Mouse (Mus musculus) embryonic facial prominence, embryonic 11.5 days (tissue): ENCODE measurements around the gene Gpr153. TPM values are rescaled to one million over a fixed set of nuclear protein-coding genes. Genes with fewer than 3 reads are reported as not detected.

Source experiments
- ATAC-seq: fragments of 200-750 bp; cut with Nextera tagmentation; replicated peaks from 2 replicates; pipeline ENCODE4 v1.8.0; 2017; ENCODE audit warnings: low read depth; ENCODE audit not compliant: insufficient number of reproducible peaks, low FRiP score, low TSS enrichment
- DNase-seq: peaks from one replicate; pipeline ENCODE4 v3.0.0-alpha.2; 2015; ENCODE audit warnings: low spot score
- H3K27ac ChIP-seq: fragments of 300-500 bp; sonication (generic); replicated peaks from 2 replicates; pipeline ENCODE4 v1.5.1; 2014; ENCODE audit warnings: mild to moderate bottlenecking, low read depth, low read length, control low read depth
- H3K27me3 ChIP-seq: fragments of 300-500 bp; sonication (generic); 2 replicates; pipeline ENCODE4 v1.6.1; 2014; ENCODE audit warnings: mild to moderate bottlenecking, low read length, moderate library complexity, mixed read lengths; ENCODE audit not compliant: control insufficient read depth, insufficient read depth
- H3K36me3 ChIP-seq: fragments of 300-500 bp; sonication (generic); replicated peaks from 2 replicates; pipeline ENCODE4 v1.6.1; 2014; ENCODE audit warnings: low read depth, mild to moderate bottlenecking, low read length, moderate library complexity, mixed read lengths; ENCODE audit not compliant: control insufficient read depth, insufficient read depth
- H3K4me1 ChIP-seq: fragments of 300-500 bp; sonication (generic); 2 replicates; pipeline ENCODE4 v1.6.1; 2014; ENCODE audit warnings: low read length, mixed read lengths; ENCODE audit not compliant: control insufficient read depth, insufficient read depth
- H3K4me2 ChIP-seq: fragments of 300-500 bp; sonication (generic); 2 replicates; pipeline ENCODE4 v1.6.1; 2014; ENCODE audit warnings: low read depth, mild to moderate bottlenecking, control low read depth, low read length, moderate library complexity
- H3K4me3 ChIP-seq: fragments of 300-500 bp; sonication (generic); 2 replicates; pipeline ENCODE4 v1.5.1; 2014; ENCODE audit warnings: low read depth, low read length, control low read depth
- H3K9ac ChIP-seq: fragments of 300-500 bp; sonication (generic); replicated peaks from 2 replicates; pipeline ENCODE4 v1.6.1; 2014; ENCODE audit warnings: mild to moderate bottlenecking, control low read depth, low read length
- H3K9me3 ChIP-seq: fragments of 300-500 bp; sonication (generic); replicated peaks from 2 replicates; pipeline ENCODE4 v1.6.1; 2016; ENCODE audit warnings: mild to moderate bottlenecking, low read length, inconsistent platforms, mixed read lengths; ENCODE audit not compliant: control insufficient read depth
- WGBS: fragments of 180-500 bp; shearing (Covaris S2); extraction: QIAGEN DNeasy Blood & Tissue Kit; methylation state at CpG from one replicate; pipeline ENCODE4 v1.1.7; 2014; 5-methylcytosine and 5-hydroxymethylcytosine counted together
- polyA plus RNA-seq: library from polyadenylated mRNA; unstranded; fragments of >200 nt; fragmentation: Nextera tagmentation; extraction: Ambion mirVana; gene quantifications from 2 replicates; pipeline ENCODE4 v1.2.1, GENCODE M21; 2014

Gene Gpr153
- polyA plus RNA-seq, 1 experiment from 2014 or later = 4.3 TPM

GRCm38 (mm10) chr4:152260451-152260850, 13.6 kb upstream of the Gpr153 start:
- H3K4me3 ChIP-seq = no peak overlapping the region
- DNase-seq = no peak
- peaks cover 4% of the 10 kb centered on the region for H3K4me1 ChIP-seq
- no peaks in the 10 kb centered on the region for H3K27me3 ChIP-seq
- no peaks in the 10 kb centered on the region for H3K9me3 ChIP-seq
- H3K36me3 ChIP-seq = no peaks in the 10 kb centered on the region
- 94% methylated on average over 8 of the region's 8 CpGs for WGBS
- no peak overlapping the region for H3K9ac ChIP-seq
- ATAC-seq = no peak
- no peak overlapping the region for H3K4me2 ChIP-seq
- H3K27ac ChIP-seq = no peak overlapping the region

DNA sequence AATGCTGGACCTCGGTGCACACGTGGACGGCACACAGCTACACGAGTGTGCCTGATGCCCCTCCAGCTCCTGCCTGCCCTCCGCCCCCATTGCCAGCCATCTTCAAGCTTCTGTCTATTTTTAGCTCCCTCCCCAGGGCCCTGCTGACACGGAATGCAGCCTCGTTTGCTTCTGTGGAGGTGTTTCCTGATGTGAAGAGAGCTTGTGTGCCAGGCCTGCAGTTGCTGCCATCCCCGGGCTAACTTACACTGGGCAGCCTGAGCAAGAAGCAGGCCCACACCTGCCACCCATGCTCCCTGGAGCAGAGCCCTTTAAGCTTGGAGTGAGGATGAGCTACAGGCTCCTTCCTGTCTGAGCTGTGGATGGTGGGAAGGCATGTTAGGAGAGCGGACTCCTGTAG, 11.8 kb upstream of the Gpr153 start:
- ATAC-seq (no peak), DNase-seq (no peak)
- no peaks in the 10 kb centered on the region for H3K36me3 ChIP-seq
- no peak overlapping the region for H3K4me3 ChIP-seq
- peaks cover 4% of the 10 kb centered on the region for H3K4me1 ChIP-seq
- no peak overlapping the region for H3K9ac ChIP-seq
- no peaks in the 10 kb centered on the region for H3K27me3 ChIP-seq
- no peaks in the 10 kb centered on the region for H3K9me3 ChIP-seq
- no peak overlapping the region for H3K27ac ChIP-seq
- 63% methylated on average over 9 of the region's 9 CpGs for WGBS
- no peak overlapping the region for H3K4me2 ChIP-seq

DNA sequence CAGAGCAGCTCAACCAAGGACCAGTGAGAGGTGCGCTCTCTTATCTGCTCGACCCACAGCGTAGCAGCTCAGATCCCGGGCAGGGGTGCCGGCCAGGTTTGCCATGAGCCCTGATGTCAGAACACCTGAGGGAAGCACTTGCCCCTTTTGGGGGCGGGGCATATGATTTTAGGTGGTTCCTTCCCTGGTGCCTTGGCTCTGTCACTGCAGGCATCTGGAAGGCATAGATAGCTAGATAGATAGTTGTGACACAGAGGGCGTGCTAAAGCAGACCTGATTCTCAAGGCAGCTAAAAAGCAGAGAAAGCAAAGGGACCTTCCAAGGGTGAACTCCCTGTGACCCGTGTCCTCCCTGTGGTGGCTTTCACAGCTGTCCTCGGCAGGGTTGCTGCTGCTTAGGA, 10.9 kb upstream of the Gpr153 start:
- ATAC-seq (no peak), DNase-seq (no peak)
- H3K9me3 ChIP-seq = no peaks in the 10 kb centered on the region
- no peak overlapping the region for H3K4me2 ChIP-seq
- no peak overlapping the region; the same call in 1 of the 2 replicates for H3K9ac ChIP-seq
- H3K27me3 ChIP-seq = no peaks in the 10 kb centered on the region
- H3K36me3 ChIP-seq = no peaks in the 10 kb centered on the region
- H3K4me1 ChIP-seq = peaks cover 4% of the 10 kb centered on the region
- WGBS = 59% methylated on average over 9 of the region's 9 CpGs
- H3K27ac ChIP-seq = no peak overlapping the region
- no peak overlapping the region for H3K4me3 ChIP-seq

DNA sequence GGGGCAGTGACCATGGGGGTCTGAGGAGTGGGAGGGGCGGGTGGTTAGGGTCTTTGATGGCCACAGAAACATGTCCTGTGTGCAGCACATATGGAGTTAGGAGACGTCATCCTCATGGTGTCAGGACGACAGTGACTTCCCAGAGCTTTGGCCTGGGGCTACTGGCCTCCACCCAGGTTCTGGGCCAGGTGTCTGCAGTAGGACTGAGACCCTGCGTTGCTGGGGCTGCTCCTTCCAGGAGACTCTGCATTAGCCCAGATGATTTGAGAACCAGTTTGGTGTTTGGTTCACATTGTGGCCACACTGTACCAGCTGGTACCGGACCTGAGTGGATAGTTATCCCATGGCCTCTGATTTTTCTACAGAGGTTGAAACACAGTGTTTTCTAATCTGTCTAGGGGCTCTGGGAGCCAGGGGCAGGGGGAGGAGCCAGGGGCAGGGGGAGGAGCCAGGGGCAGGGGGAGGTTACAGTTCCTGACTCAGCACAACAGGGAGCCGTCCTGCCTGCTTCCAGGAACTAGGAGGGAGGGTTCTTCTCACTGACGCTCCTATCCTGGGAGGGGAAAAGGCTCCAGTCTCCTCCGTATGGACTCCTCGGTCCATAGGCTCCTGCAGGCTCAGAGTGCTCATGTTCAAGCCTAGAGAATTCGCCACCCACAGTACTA, 10.4 kb upstream of the Gpr153 start:
- Histone ChIP-seq H3K4me3 (no peak overlapping the region), H3K4me1 (peaks cover 4% of the 10 kb centered on the region), H3K9ac (no peak overlapping the region; the same call in 1 of the 2 replicates), H3K27ac (no peak overlapping the region), H3K27me3 (no peaks in the 10 kb centered on the region), H3K9me3 (no peaks in the 10 kb centered on the region), H3K36me3 (no peaks in the 10 kb centered on the region), H3K4me2 (no peak overlapping the region)
- DNase-seq = peak; percentile 41
- ATAC-seq = peak; percentile 42; the same call in 1 of the 2 replicates
- WGBS = 24% methylated on average over 10 of the region's 10 CpGs

DNA sequence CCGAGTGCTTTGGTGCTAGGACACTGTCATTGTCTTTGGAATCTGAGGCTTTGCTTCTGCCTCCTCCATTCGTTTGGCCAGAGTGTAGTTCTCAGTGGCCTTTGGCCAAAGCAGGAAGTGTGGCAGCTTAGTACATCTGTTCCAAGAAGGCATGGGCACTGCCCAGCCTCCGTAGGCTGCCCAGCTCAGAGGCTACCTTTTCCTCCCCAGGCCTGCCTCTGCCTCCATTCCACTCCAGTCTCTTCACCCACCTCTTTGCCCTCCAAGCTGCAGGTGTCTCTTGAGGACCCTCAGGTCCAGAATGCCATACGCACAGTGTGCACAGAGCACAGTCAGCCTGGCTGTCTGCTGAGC, 9.9 kb upstream of the Gpr153 start:
- H3K36me3 ChIP-seq = no peaks in the 10 kb centered on the region
- peaks cover 4% of the 10 kb centered on the region for H3K4me1 ChIP-seq
- H3K4me2 ChIP-seq = no peak overlapping the region
- no peak for ATAC-seq
- no peaks in the 10 kb centered on the region for H3K9me3 ChIP-seq
- H3K4me3 ChIP-seq = no peak overlapping the region
- no peak overlapping the region for H3K27ac ChIP-seq
- H3K9ac ChIP-seq = no peak overlapping the region
- DNase-seq = no peak
- 45% methylated on average over 4 of the region's 4 CpGs for WGBS
- no peaks in the 10 kb centered on the region for H3K27me3 ChIP-seq

GRCm38 (mm10) chr4:152264867-152265568, 9.0 kb upstream of the Gpr153 start:
- 88% methylated on average over 9 of the region's 9 CpGs for WGBS
- Histone ChIP-seq H3K9ac (no peak overlapping the region), H3K4me1 (peaks cover 4% of the 10 kb centered on the region), H3K9me3 (no peaks in the 10 kb centered on the region), H3K27me3 (no peaks in the 10 kb centered on the region), H3K36me3 (no peaks in the 10 kb centered on the region), H3K27ac (no peak overlapping the region), H3K4me2 (no peak overlapping the region), H3K4me3 (no peak overlapping the region)
- DNase-seq (no peak), ATAC-seq (no peak)

- Histone ChIP-seq H3K4me3 (no peak overlapping the region), H3K9me3 (no peaks in the 10 kb centered on the region), H3K36me3 (no peaks in the 10 kb centered on the region), H3K27ac (no peak overlapping the region), H3K27me3 (no peaks in the 10 kb centered on the region), H3K4me2 (no peak overlapping the region), H3K4me1 (peaks cover 4% of the 10 kb centered on the region), H3K9ac (no peak overlapping the region)
- ATAC-seq (no peak), DNase-seq (no peak)
- WGBS = 57% methylated on average over 5 of the region's 5 CpGs
Measured at GRCm38 (mm10) chr4:152265791-152266190, 8.2 kb upstream of the Gpr153 start.

GRCm38 (mm10) chr4:152266236-152266895, 7.7 kb upstream of the Gpr153 start:
- no peaks in the 10 kb centered on the region for H3K36me3 ChIP-seq
- H3K4me2 ChIP-seq = no peak overlapping the region
- H3K27me3 ChIP-seq = no peaks in the 10 kb centered on the region
- H3K4me1 ChIP-seq = peaks cover 4% of the 10 kb centered on the region
- ATAC-seq (no peak), DNase-seq (no peak)
- no peak overlapping the region for H3K4me3 ChIP-seq
- no peak overlapping the region for H3K9ac ChIP-seq
- H3K27ac ChIP-seq = no peak overlapping the region
- H3K9me3 ChIP-seq = no peaks in the 10 kb centered on the region
- WGBS = 63% methylated on average over 10 of the region's 10 CpGs
